Mouse (Mus musculus) myocyte (in vitro differentiated cells): ENCODE measurements at regions not wholly inside any gene's neighbourhood (a gene's known extent, or its start where the extent isn't known, plus 50 kb on each side); places are given as distances from the start of the nearest gene placed in this dataset.

Experiments used
- H3K27me3 ChIP-seq: one replicate; pipeline ENCODE4 v1.6.1; 2011; ENCODE audit not compliant: control insufficient read depth, insufficient read depth, insufficient read length
- H3K36me3 ChIP-seq: one replicate; pipeline ENCODE4 v1.6.1; 2011; ENCODE audit not compliant: control insufficient read depth, insufficient read depth
- H3K4me2 ChIP-seq: one replicate; pipeline ENCODE4 v1.6.1; 2011; ENCODE audit warnings: low read depth, control low read depth
- H3K4me3 ChIP-seq: one replicate; pipeline ENCODE4 v1.5.1; 2011; ENCODE audit warnings: mild to moderate bottlenecking, control low read depth, moderate library complexity
- H3K79me2 ChIP-seq: one replicate; pipeline ENCODE4 v1.6.1; 2011; ENCODE audit not compliant: control insufficient read depth, insufficient read depth
- H3ac ChIP-seq: one replicate; pipeline ENCODE4 v1.6.1; 2011; ENCODE audit not compliant: control insufficient read depth, insufficient read length
- CEBPB ChIP-seq: IDR thresholded peaks from 2 replicates; pipeline ENCODE4 v1.6.1; 2011; ENCODE audit warnings: mild to moderate bottlenecking, moderate library complexity; ENCODE audit not compliant: poor library complexity, insufficient read depth, severe bottlenecking
- E2F4 ChIP-seq: IDR thresholded peaks from one replicate; pipeline ENCODE4 v1.6.1; 2011; ENCODE audit warnings: mild to moderate bottlenecking, control low read depth, moderate library complexity; ENCODE audit not compliant: insufficient read depth
- MAX ChIP-seq: IDR thresholded peaks from one replicate; pipeline ENCODE4 v1.6.1; 2011; ENCODE audit warnings: low read depth, mild to moderate bottlenecking, control low read depth
- MYOD1 ChIP-seq, 3 experiments: IDR thresholded peaks; one replicate each; pipeline ENCODE4 v1.6.1; 2011; ENCODE audit warnings: control low read depth in 2 of 3, low read depth in 2 of 3, mild to moderate bottlenecking in 2 of 3, moderate library complexity in 1 of 3; ENCODE audit not compliant: insufficient read length in 2 of 3, control insufficient read depth in 1 of 3
- MYOG ChIP-seq, 3 experiments: IDR thresholded peaks; one replicate each; pipeline ENCODE4 v1.6.1; 2011; ENCODE audit warnings: control low read depth in 2 of 3, low read depth in 2 of 3, mild to moderate bottlenecking in 2 of 3; ENCODE audit not compliant: insufficient read length in 2 of 3, control insufficient read depth in 1 of 3, insufficient read depth in 1 of 3
- POLR2A ChIP-seq: IDR thresholded peaks from one replicate; pipeline ENCODE4 v1.6.1; 2011; ENCODE audit warnings: low read depth, mild to moderate bottlenecking, control low read depth, moderate library complexity; ENCODE audit not compliant: insufficient read length
- POLR2AphosphoS2 ChIP-seq: IDR thresholded peaks from one replicate; pipeline ENCODE4 v1.6.1; 2011; ENCODE audit warnings: low read depth, control low read depth; ENCODE audit not compliant: insufficient read length
- REST ChIP-seq: IDR thresholded peaks from one replicate; pipeline ENCODE4 v1.6.1; 2011; ENCODE audit warnings: mild to moderate bottlenecking, control low read depth, moderate library complexity; ENCODE audit not compliant: insufficient read depth, insufficient read length
- SRF ChIP-seq: IDR thresholded peaks from one replicate; pipeline ENCODE4 v1.6.1; 2011; ENCODE audit warnings: low read depth; ENCODE audit not compliant: control insufficient read depth, insufficient read length
- TCF12 ChIP-seq: IDR thresholded peaks from one replicate; pipeline ENCODE4 v1.6.1; 2011; ENCODE audit warnings: mild to moderate bottlenecking, control low read depth; ENCODE audit not compliant: poor library complexity, insufficient read depth, severe bottlenecking
- TCF3 ChIP-seq: IDR thresholded peaks from one replicate; pipeline ENCODE4 v1.6.1; 2011; ENCODE audit warnings: low read depth, control low read depth; ENCODE audit not compliant: insufficient read length
- USF1 ChIP-seq: IDR thresholded peaks from one replicate; pipeline ENCODE4 v1.6.1; 2011; ENCODE audit warnings: low read depth, mild to moderate bottlenecking, control low read depth, moderate library complexity

DNA sequence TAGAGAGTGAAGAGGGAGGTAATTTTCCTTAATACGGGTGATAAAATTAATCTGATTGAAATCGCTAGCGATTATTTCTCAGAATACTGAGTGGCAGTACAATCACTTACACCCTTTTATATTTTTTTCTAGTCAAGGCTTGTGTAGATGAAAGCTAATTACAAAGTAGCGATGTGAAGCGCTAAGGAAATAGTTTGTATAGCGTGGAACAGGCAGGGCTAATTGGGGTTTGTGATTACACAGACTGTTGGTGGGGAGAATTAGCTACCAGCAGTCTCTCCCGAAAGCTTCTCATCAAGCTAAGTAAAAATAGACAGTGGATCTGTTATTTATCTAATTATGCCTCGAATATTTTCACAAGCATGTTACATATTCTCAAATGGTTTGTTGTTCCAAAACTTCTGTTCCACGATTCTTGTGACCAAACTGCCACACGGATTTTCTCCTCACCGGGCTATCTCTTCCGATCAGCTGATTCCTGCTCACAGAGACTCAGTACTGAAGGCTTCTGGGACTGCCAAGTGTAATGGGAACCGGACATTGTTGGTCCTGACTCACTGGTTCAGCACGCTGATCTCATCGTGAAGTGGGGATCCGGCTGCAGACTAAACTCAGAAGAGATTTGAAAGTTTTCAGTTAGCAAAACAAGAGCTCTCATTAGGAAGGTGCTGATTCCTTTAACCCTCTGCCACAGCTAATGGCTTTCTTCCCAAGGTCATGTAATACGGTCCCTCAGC, 162.5 kb downstream of the Tmem182 start:
- no peak overlapping the region for H3K4me3 ChIP-seq
- peak overlapping the region; percentile 53 for H3K4me2 ChIP-seq
- TF ChIP-seq CEBPB = no peak
- no peak for TF ChIP-seq POLR2AphosphoS2
- TF ChIP-seq POLR2A = no peak
- TF ChIP-seq MAX = no peak
- no peak for TF ChIP-seq USF1
- no peak overlapping the region for H3ac ChIP-seq
- H3K36me3 ChIP-seq = no peaks in the 10 kb centered on the region
- no peaks in the 10 kb centered on the region for H3K27me3 ChIP-seq
- H3K79me2 ChIP-seq = no peaks in the 10 kb centered on the region

- Histone ChIP-seq H3K4me3 (no peak overlapping the region), H3ac (no peak overlapping the region), H3K4me2 (no peak overlapping the region), H3K27me3 (no peaks in the 10 kb centered on the region), H3K79me2 (no peaks in the 10 kb centered on the region), H3K36me3 (no peaks in the 10 kb centered on the region)
- TF ChIP-seq REST = no peak
- TF ChIP-seq TCF12 = no peak
- no peak for TF ChIP-seq SRF
- TF ChIP-seq POLR2AphosphoS2 = no peak
- TF ChIP-seq E2F4 = no peak
- no peak for TF ChIP-seq MYOD1 (IDR thresholded peaks at IDR 0.05; ENCODE audit: control insufficient read depth in 1 of 3, insufficient read length in 2 of 3, low read depth in 2 of 3)
- no peak for TF ChIP-seq TCF3
- no peak for TF ChIP-seq MYOG (IDR thresholded peaks at IDR 0.05; ENCODE audit: control insufficient read depth in 1 of 3, insufficient read depth in 1 of 3, insufficient read length in 2 of 3, low read depth in 2 of 3)
- TF ChIP-seq USF1 = no peak
- no peak for TF ChIP-seq CEBPB
- TF ChIP-seq MAX = no peak
- TF ChIP-seq POLR2A = no peak
Measured at GRCm38 (mm10) chr1:40983762-40984161, 178.4 kb downstream of the Tmem182 start.

DNA sequence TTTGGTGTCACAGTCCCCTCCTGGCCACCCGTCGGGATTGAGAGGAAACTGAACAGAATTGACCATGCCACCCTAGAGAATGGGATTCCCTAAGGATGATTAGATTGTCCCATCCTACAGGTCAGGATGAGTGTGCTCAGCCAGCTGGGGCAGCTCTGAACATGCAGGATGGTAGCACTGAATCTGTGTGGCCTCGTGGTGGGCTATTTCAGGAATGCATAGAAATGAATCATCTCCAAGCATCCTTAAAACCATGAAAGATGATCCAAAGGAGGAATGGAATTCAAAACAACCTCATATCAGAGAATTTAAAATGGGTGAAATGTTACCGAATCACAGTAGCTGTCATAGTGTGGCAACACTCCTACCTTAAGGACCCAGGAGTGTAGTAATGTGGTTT, 187.9 kb downstream of the Tmem182 start:
- Histone ChIP-seq H3ac (no peak overlapping the region), H3K4me3 (no peak overlapping the region), H3K4me2 (no peak overlapping the region), H3K36me3 (no peaks in the 10 kb centered on the region), H3K79me2 (no peaks in the 10 kb centered on the region), H3K27me3 (no peaks in the 10 kb centered on the region)
- TF ChIP-seq MYOD1 (IDR thresholded peaks at IDR 0.05; ENCODE audit: control insufficient read depth in 1 of 3, insufficient read length in 2 of 3, low read depth in 2 of 3) (no peak), TCF12 (no peak), POLR2AphosphoS2 (no peak)

GRCm38 (mm10) chr1:41001154-41001949, 196.0 kb downstream of the Tmem182 start:
- TF ChIP-seq E2F4 (no peak), MYOG (IDR thresholded peaks at IDR 0.05; ENCODE audit: control insufficient read depth in 1 of 3, insufficient read depth in 1 of 3, insufficient read length in 2 of 3, low read depth in 2 of 3) (no peak)
- H3ac ChIP-seq = no peak overlapping the region
- H3K36me3 ChIP-seq = no peaks in the 10 kb centered on the region
- H3K4me2 ChIP-seq = no peak overlapping the region
- no peaks in the 10 kb centered on the region for H3K27me3 ChIP-seq
- no peak overlapping the region for H3K4me3 ChIP-seq
- no peaks in the 10 kb centered on the region for H3K79me2 ChIP-seq

DNA sequence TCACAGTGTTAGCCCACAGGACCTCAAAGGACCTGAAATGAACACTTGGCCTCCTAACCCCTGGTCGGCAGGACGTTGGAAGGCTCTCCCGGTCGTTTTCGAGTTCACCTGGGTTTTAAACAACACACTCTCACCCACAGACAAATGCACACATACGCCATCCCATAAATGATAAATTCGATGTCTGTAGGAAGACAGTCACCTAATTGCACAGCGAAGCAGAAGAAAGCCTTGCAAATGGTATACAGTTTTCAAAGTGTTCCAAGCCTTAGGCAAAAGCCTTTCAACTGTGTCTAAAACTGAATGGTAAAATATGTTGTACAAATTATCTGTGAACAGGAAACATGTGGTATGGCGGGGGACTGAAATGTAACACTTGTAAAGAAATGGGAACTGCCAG, 196.6 kb downstream of the Tmem182 start:
- Histone ChIP-seq H3K36me3 (no peaks in the 10 kb centered on the region), H3K4me3 (no peak overlapping the region), H3K4me2 (no peak overlapping the region), H3K79me2 (no peaks in the 10 kb centered on the region), H3K27me3 (no peaks in the 10 kb centered on the region), H3ac (no peak overlapping the region)
- no peak for TF ChIP-seq E2F4
- no peak for TF ChIP-seq POLR2A
- no peak for TF ChIP-seq POLR2AphosphoS2
- TF ChIP-seq TCF3 = no peak

DNA sequence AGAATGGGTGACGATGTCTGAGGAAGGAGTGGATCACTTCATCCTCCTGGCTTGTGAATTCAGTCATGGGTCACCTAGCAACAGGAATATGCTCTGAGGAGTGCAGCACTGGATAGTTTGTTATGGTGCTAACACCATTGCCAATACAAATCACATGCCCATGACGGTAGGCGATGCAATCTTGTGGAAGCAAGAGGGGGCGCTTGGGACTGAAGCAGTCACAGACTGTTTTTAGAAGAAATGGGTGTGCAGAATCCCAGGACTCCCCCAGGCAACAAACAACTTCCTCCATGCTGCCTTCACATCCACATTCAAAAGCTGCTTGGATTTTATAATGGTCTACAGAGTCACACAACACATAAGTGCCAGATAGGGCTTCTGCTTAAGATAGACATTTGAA, 221.5 kb downstream of the Tmem182 start:
- H3K79me2 ChIP-seq = no peaks in the 10 kb centered on the region
- no peak for TF ChIP-seq REST
- no peak for TF ChIP-seq TCF3
- TF ChIP-seq CEBPB = no peak
- TF ChIP-seq SRF = no peak
- no peak for TF ChIP-seq E2F4
- TF ChIP-seq POLR2AphosphoS2 = no peak
- no peaks in the 10 kb centered on the region for H3K27me3 ChIP-seq
- no peak overlapping the region for H3K4me2 ChIP-seq
- no peaks in the 10 kb centered on the region for H3K36me3 ChIP-seq
- H3ac ChIP-seq = no peak overlapping the region
- no peak overlapping the region for H3K4me3 ChIP-seq
